Mouse (Mus musculus) liver, embryonic 15.5 days (tissue): ENCODE results near the gene 2310003L06Rik. TPM values are rescaled to one million over a fixed set of nuclear protein-coding genes. Genes with fewer than 3 reads are reported as not detected.

ENCODE experiments used
- ATAC-seq: fragments of 200-750 bp; cut with Nextera tagmentation; 2 replicates; pipeline ENCODE4 v1.8.0; 2017; ENCODE audit warnings: moderate number of reproducible peaks, mild to moderate bottlenecking, moderate library complexity; ENCODE audit not compliant: insufficient read depth
- H3K27ac ChIP-seq: fragments of 300-500 bp; sonication (generic); replicated peaks from 2 replicates; pipeline ENCODE4 v1.5.1; 2015; ENCODE audit warnings: mild to moderate bottlenecking, inconsistent platforms
- H3K27me3 ChIP-seq: fragments of 300-500 bp; sonication (generic); 2 replicates; pipeline ENCODE4 v1.6.1; 2015; ENCODE audit warnings: mild to moderate bottlenecking, inconsistent platforms
- H3K36me3 ChIP-seq: fragments of 300-500 bp; sonication (generic); replicated peaks from 2 replicates; pipeline ENCODE4 v1.6.1; 2015; ENCODE audit warnings: moderate library complexity, mild to moderate bottlenecking, inconsistent platforms
- H3K4me1 ChIP-seq: fragments of 300-500 bp; sonication (generic); replicated peaks from 2 replicates; pipeline ENCODE4 v1.6.1; 2015; ENCODE audit warnings: inconsistent platforms
- H3K4me2 ChIP-seq: fragments of 300-500 bp; sonication (generic); 2 replicates; pipeline ENCODE4 v1.6.1; 2015; ENCODE audit warnings: moderate library complexity, mild to moderate bottlenecking, inconsistent platforms
- H3K4me3 ChIP-seq: fragments of 300-500 bp; sonication (generic); replicated peaks from 2 replicates; pipeline ENCODE4 v1.5.1; 2015; ENCODE audit warnings: mild to moderate bottlenecking, inconsistent platforms
- H3K9ac ChIP-seq: fragments of 300-500 bp; sonication (generic); 2 replicates; pipeline ENCODE4 v1.6.1; 2015; ENCODE audit warnings: moderate library complexity, mild to moderate bottlenecking, inconsistent platforms
- H3K9me3 ChIP-seq: fragments of 300-500 bp; sonication (generic); replicated peaks from 2 replicates; pipeline ENCODE4 v1.6.1; 2016; ENCODE audit warnings: inconsistent platforms
- WGBS: fragments of 180-500 bp; shearing (Covaris S2); methylation state at CpG from one replicate; pipeline ENCODE4 v1.1.7; 2015; ENCODE audit warnings: mixed read lengths; ENCODE audit not compliant: insufficient replicate concordance; 5-methylcytosine and 5-hydroxymethylcytosine counted together
- polyA plus RNA-seq: library from polyadenylated mRNA; unstranded; fragments of >200 nt; fragmentation: Nextera tagmentation; extraction: Ambion mirVana; gene quantifications from 2 replicates; pipeline ENCODE4 v1.2.1, GENCODE M21; 2015

2310003L06Rik gene
- not detected in 2 replicates for polyA plus RNA-seq

GRCm38 (mm10) chr5:87969201-87969600 lies at the start of gene 2310003L06Rik, which contains the start of gene Gm28434:
Gene 2310003L06Rik (plus strand): TSS chr5:87969459.
Gene Gm28434 (plus strand): TSS chr5:87969517.
- ATAC-seq, result no peak
- no peaks in the 10 kb centered on the region for H3K27me3 ChIP-seq
- 40% methylated on average over 2 of the region's 2 CpGs for WGBS
- H3K36me3 ChIP-seq, result no peaks in the 10 kb centered on the region
- H3K4me1 ChIP-seq, result no peaks in the 10 kb centered on the region
- H3K9ac ChIP-seq, result no peak within 1 kb of the TSS
- no peak within 1 kb of the TSS for H3K4me2 ChIP-seq
- H3K27ac ChIP-seq, result no peak within 1 kb of the TSS
- H3K4me3 ChIP-seq, result no peak within 1 kb of the TSS
- H3K9me3 ChIP-seq, result no peaks in the 10 kb centered on the region

DNA sequence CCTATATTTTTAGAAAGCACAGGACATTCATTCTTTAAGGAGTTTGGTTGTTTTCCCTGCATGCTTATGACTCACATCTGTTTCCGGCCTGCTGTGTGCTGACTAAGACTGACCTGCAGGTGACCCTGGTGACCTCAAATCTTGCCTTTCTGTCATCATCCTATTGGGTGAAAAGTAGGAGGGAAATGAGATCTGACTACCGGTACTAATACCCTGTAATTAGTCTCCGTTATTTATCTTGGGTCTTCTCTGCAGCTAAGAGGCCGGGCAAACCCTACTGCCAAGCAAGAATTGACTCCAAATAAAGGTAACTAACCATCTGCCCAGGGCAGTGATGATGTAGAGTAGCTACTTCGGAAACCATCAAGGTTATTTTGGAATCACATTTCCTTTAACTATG lies 43.9 kb upstream of the 2310003L06Rik start, which contains the start of gene Csn3:
Csn3 (plus strand) TSS at position 208 of the 400 bp plus-strand sequence.
- Histone ChIP-seq H3K9me3 (no peaks in the 10 kb centered on the region), H3K36me3 (no peaks in the 10 kb centered on the region), H3K4me3 (no peak within 1 kb of the TSS), H3K27ac (no peak within 1 kb of the TSS), H3K27me3 (no peaks in the 10 kb centered on the region), H3K4me2 (no peak within 1 kb of the TSS), H3K4me1 (no peaks in the 10 kb centered on the region), H3K9ac (no peak within 1 kb of the TSS)
- 37% methylated on average over 5 of the region's 5 CpGs for WGBS
- no peak for ATAC-seq

DNA sequence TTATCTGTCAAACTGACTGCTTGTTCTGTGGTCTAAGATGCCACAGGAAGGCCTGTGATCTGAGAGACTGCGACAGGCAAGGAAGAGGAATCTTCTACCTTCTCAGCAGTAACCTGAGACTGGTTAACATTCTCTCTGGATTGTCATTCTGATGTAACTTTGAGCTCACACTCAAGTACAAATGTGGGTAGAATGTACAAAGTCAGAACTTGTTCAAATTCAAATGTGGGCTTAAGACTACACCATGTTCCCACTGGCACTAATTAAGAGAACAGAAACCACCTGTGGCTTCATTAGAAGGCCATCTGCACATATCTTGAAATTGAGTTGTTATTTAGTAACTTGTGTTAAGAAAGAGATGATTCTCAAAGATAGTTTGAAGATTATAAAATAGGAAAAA lies 37.7 kb upstream of the 2310003L06Rik start:
- Histone ChIP-seq H3K4me3 (no peak overlapping the region), H3K9me3 (no peaks in the 10 kb centered on the region), H3K27me3 (no peaks in the 10 kb centered on the region), H3K27ac (no peak overlapping the region), H3K4me1 (no peaks in the 10 kb centered on the region), H3K4me2 (no peak overlapping the region), H3K36me3 (no peaks in the 10 kb centered on the region), H3K9ac (no peak overlapping the region)
- 21% methylated on average over 1 of the region's 1 CpGs for WGBS
- ATAC-seq, result no peak

DNA sequence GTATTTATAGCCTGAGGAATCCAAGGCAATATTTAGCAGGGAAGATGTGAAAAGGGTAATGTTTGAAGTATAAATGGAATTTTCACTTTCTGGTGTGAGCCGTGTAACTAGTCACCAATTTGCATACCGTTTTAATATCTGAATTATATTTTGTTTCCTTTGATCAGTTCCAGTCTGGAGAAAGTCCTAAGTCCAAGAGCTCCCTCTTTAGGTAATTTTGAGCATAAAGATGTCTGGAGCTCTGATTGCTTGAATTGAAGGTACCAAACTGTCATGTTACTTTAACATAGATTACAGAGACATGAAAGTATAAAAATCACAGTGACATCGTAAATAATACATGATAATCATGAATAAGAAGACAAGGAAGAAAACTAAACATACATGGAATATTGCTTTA lies 28.5 kb upstream of the 2310003L06Rik start:
- WGBS, result 23% methylated on average over 3 of the region's 3 CpGs
- no peaks in the 10 kb centered on the region for H3K36me3 ChIP-seq
- no peak overlapping the region for H3K9ac ChIP-seq
- no peaks in the 10 kb centered on the region for H3K27me3 ChIP-seq
- no peak overlapping the region for H3K27ac ChIP-seq
- no peaks in the 10 kb centered on the region for H3K4me1 ChIP-seq
- ATAC-seq, result no peak
- no peak overlapping the region for H3K4me3 ChIP-seq
- no peaks in the 10 kb centered on the region for H3K9me3 ChIP-seq
- no peak overlapping the region for H3K4me2 ChIP-seq

DNA sequence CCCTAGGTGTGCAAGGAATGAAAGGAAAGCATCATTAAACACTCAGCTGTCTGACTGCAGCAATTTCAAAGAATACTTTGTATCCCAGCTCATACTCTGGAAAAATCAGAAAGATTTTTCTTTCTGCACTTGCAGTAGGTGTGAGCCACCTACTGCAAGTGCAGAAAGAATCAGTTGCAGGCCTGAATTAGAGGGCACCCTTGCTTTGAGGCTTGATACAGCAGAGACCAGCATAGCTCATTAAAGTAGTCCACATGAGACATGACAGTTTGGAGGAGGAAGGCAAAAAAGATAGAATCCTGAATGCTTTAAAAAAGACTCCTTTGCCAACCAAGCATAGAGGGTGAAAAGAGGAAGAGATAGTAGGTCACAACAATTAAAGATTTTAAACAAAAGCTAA lies 26.7 kb upstream of the 2310003L06Rik start:
- Histone ChIP-seq H3K4me1 (no peaks in the 10 kb centered on the region), H3K9ac (no peak overlapping the region), H3K36me3 (no peaks in the 10 kb centered on the region), H3K9me3 (no peaks in the 10 kb centered on the region), H3K4me2 (no peak overlapping the region), H3K27me3 (no peaks in the 10 kb centered on the region), H3K4me3 (no peak overlapping the region), H3K27ac (no peak overlapping the region)
- no peak for ATAC-seq

DNA sequence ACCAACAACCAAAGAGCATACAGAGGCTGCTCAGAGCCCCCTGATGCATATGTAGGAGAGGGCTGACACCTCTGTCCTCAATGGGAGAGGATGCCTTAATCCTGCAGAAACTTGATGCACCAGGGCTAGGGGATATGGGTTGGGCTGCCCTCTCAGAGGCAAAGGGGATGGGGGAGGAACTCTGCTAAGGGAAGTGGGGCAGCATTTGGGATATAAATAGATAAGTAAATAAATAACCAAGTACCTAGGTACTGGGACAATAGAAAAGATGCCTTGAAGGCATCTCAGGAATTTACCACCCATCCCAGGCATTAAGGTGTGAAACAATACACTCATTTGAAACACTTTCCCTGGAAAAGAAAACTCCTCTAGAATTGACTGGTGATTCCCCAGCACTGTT lies 17.4 kb upstream of the 2310003L06Rik start:
- Histone ChIP-seq H3K9ac (no peak overlapping the region), H3K4me3 (no peak overlapping the region), H3K9me3 (no peaks in the 10 kb centered on the region), H3K4me1 (no peaks in the 10 kb centered on the region), H3K27ac (no peak overlapping the region), H3K36me3 (no peaks in the 10 kb centered on the region), H3K27me3 (no peaks in the 10 kb centered on the region), H3K4me2 (no peak overlapping the region)
- ATAC-seq, result no peak

GRCm38 (mm10) chr5:87979139-87979538 lies 9.9 kb downstream of the 2310003L06Rik start, which contains the start of gene Cabs1:
Gene Cabs1 (plus strand): TSS chr5:87979439.
- H3K27ac ChIP-seq, result no peak within 1 kb of the TSS
- no peak within 1 kb of the TSS for H3K4me2 ChIP-seq
- no peaks in the 10 kb centered on the region for H3K4me1 ChIP-seq
- no peaks in the 10 kb centered on the region for H3K9me3 ChIP-seq
- no peak within 1 kb of the TSS for H3K9ac ChIP-seq
- no peaks in the 10 kb centered on the region for H3K36me3 ChIP-seq
- 52% methylated on average over 3 of the region's 3 CpGs for WGBS
- no peak for ATAC-seq
- H3K27me3 ChIP-seq, result no peaks in the 10 kb centered on the region
- no peak within 1 kb of the TSS for H3K4me3 ChIP-seq

GRCm38 (mm10) chr5:87982468-87983214 lies 13.4 kb downstream of the 2310003L06Rik start:
- H3K27ac ChIP-seq, result no peak overlapping the region
- no peak overlapping the region for H3K9ac ChIP-seq
- no peak overlapping the region for H3K4me3 ChIP-seq
- H3K4me1 ChIP-seq, result no peaks in the 10 kb centered on the region
- H3K4me2 ChIP-seq, result no peak overlapping the region
- WGBS, result 31% methylated on average over 3 of the region's 3 CpGs
- H3K9me3 ChIP-seq, result no peaks in the 10 kb centered on the region
- no peak for ATAC-seq
- no peaks in the 10 kb centered on the region for H3K27me3 ChIP-seq
- H3K36me3 ChIP-seq, result no peaks in the 10 kb centered on the region

- no peak within 1 kb of the TSS for H3K9ac ChIP-seq
- H3K9me3 ChIP-seq, result no peaks in the 10 kb centered on the region
- ATAC-seq, result no peak
- 56% methylated on average over 3 of the region's 3 CpGs for WGBS
- no peak within 1 kb of the TSS for H3K27ac ChIP-seq
- H3K4me2 ChIP-seq, result no peak within 1 kb of the TSS
- no peaks in the 10 kb centered on the region for H3K36me3 ChIP-seq
- H3K27me3 ChIP-seq, result no peaks in the 10 kb centered on the region
- no peaks in the 10 kb centered on the region for H3K4me1 ChIP-seq
- no peak within 1 kb of the TSS for H3K4me3 ChIP-seq
Observed at GRCm38 (mm10) chr5:88002249-88002648, 33.0 kb downstream of the 2310003L06Rik start, which contains the start of gene Smr3a. Gene Smr3a (plus strand): TSS chr5:88002549.

GRCm38 (mm10) chr5:88005241-88005640 lies 36.0 kb downstream of the 2310003L06Rik start:
- Histone ChIP-seq H3K27ac (no peak overlapping the region), H3K4me2 (no peak overlapping the region), H3K4me3 (no peak overlapping the region), H3K9me3 (no peaks in the 10 kb centered on the region), H3K36me3 (no peaks in the 10 kb centered on the region), H3K27me3 (no peaks in the 10 kb centered on the region), H3K9ac (no peak overlapping the region), H3K4me1 (no peaks in the 10 kb centered on the region)
- no peak for ATAC-seq
